Mouse (Mus musculus): ENCODE data around the gene Suv39h1. TPM values are rescaled to one million over a fixed set of nuclear protein-coding genes. Genes with fewer than 3 reads are reported as not detected.

Suv39h1 gene
- polyA plus RNA-seq (2015; fragmentation: Illumina TruSeq; extraction: RNeasy Lipid Tissue Mini Kit (QIAGEN cat#74804); ENCODE audit: low read depth, low replicate concordance) = 23.0 TPM

DNA sequence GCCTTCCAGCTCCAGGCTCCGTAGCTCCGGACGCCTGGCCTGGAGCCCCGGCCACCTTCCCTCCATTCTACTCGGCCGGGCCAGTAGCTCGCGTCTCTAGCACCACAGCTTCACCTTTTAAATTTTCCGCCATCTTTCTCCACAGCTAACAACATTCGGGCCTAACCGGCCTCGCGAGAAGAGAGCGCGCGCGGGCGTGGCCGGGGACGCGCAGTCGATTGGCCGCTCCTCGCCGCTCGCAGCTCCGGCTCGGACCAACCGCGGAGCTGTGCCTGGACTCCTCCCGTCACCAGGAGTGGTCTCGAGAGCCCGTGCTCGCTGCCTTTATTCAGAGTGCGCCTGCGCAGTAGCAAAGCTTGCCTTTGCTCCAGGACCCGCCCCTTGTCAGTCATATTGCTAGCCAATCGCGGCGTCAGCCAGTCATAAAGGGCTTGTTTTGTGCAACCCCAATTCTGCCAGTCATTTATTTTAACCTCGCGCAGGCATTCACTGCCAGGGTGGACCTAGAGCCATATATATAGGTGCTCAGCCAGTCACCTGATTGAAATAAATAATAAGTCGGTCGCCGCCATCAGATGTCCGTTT, at the start of gene Suv39h1:
TSS of gene Suv39h1 (minus strand) at position 331 of the 585 bp plus-strand sequence.

DNA sequence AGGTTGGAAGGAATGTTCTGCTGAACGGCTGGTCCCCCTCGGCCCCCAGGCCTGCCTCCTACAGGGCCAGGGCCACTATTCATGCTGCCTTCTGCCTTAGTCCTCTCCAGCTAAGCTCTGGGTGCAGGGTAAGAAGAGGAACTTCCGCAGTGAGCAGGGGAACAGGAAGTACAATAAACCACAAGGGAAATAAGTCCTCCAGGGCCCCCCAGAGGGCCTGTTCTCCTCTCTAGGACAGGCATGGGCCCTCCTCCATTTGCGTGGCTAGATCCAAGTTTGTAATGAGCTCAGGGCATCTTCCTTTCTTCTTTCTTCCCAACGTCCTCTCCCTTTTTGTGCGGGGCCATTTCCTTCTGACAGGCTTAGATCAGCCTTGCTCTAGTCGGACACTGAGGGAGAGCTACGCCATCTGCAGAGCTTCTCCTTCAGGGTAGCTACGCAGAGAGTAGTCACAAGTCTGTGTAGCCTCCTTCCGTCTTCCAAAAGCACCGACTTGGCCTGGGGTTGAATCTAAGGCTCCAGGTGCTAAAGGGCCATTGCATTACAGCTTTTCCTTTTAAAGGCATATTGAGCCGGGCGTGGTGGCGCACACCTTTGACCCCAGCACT, 15.9 kb upstream of the Suv39h1 start, which contains the start of gene Was:
TSS of gene Was (minus strand) at position 153 of the 608 bp plus-strand sequence.

DNA sequence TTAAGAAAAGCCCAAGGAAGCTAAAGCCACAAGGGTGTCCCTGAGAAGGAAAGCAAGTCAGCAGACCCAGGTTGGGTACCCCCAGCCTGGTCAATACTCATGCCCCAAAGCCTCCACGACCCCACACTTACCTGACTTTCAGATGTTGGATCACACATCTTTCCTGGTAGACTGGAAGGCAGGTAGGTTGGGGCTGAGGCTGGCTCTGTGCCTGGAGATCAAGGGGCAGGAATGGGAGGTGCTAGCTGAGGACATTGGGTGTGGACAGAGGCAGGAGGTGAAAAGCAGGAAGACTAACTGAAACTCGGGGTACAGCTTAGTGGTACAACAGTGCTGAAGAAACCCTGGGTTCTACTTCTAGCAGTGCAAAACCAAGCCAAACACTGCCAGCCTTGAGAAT, 56.3 kb downstream of the Suv39h1 start, which contains the start of gene Glod5:
TSS of gene Glod5 (minus strand) at position 207 of the 400 bp plus-strand sequence.

Other genes with a start within 250 kb of the Suv39h1 start
- 71.5 TPM for gene Otud5, start 233.4 kb downstream of the Suv39h1 start, polyA plus RNA-seq (2015; fragmentation: Illumina TruSeq; extraction: RNeasy Lipid Tissue Mini Kit (QIAGEN cat#74804); ENCODE audit: low read depth, low replicate concordance)
- 47.5 TPM for gene Pim2, start 196.5 kb downstream of the Suv39h1 start, polyA plus RNA-seq (2015; fragmentation: Illumina TruSeq; extraction: RNeasy Lipid Tissue Mini Kit (QIAGEN cat#74804); ENCODE audit: low read depth, low replicate concordance)
- gene Slc35a2, start 190.7 kb downstream of the Suv39h1 start, polyA plus RNA-seq (2015; fragmentation: Illumina TruSeq; extraction: RNeasy Lipid Tissue Mini Kit (QIAGEN cat#74804); ENCODE audit: low read depth, low replicate concordance) = 30.6 TPM
- gene Pqbp1, start 175.5 kb downstream of the Suv39h1 start, polyA plus RNA-seq (2015; fragmentation: Illumina TruSeq; extraction: RNeasy Lipid Tissue Mini Kit (QIAGEN cat#74804); ENCODE audit: low read depth, low replicate concordance) = 133 TPM
- 29.9 TPM for gene Timm17b, start 175.4 kb downstream of the Suv39h1 start, polyA plus RNA-seq (2015; fragmentation: Illumina TruSeq; extraction: RNeasy Lipid Tissue Mini Kit (QIAGEN cat#74804); ENCODE audit: low read depth, low replicate concordance)
- gene Gm10491, start 166.9 kb downstream of the Suv39h1 start, polyA plus RNA-seq (2015; fragmentation: Illumina TruSeq; extraction: RNeasy Lipid Tissue Mini Kit (QIAGEN cat#74804); ENCODE audit: low read depth, low replicate concordance) = not detected
- not detected for gene Gm10490, start 165.2 kb downstream of the Suv39h1 start, polyA plus RNA-seq (2015; fragmentation: Illumina TruSeq; extraction: RNeasy Lipid Tissue Mini Kit (QIAGEN cat#74804); ENCODE audit: low read depth, low replicate concordance)
- 229 TPM for gene Pcsk1n, start 154.9 kb downstream of the Suv39h1 start, polyA plus RNA-seq (2015; fragmentation: Illumina TruSeq; extraction: RNeasy Lipid Tissue Mini Kit (QIAGEN cat#74804); ENCODE audit: low read depth, low replicate concordance)
- not detected for gene Eras, start 146.2 kb downstream of the Suv39h1 start, polyA plus RNA-seq (2015; fragmentation: Illumina TruSeq; extraction: RNeasy Lipid Tissue Mini Kit (QIAGEN cat#74804); ENCODE audit: low read depth, low replicate concordance)
- gene Hdac6, start 126.9 kb downstream of the Suv39h1 start, polyA plus RNA-seq (2015; fragmentation: Illumina TruSeq; extraction: RNeasy Lipid Tissue Mini Kit (QIAGEN cat#74804); ENCODE audit: low read depth, low replicate concordance) = 32.5 TPM
- not detected for gene Gata1, start 96.7 kb downstream of the Suv39h1 start, polyA plus RNA-seq (2015; fragmentation: Illumina TruSeq; extraction: RNeasy Lipid Tissue Mini Kit (QIAGEN cat#74804); ENCODE audit: low read depth, low replicate concordance)
- gene Glod5, start 56.3 kb downstream of the Suv39h1 start, polyA plus RNA-seq (2015; fragmentation: Illumina TruSeq; extraction: RNeasy Lipid Tissue Mini Kit (QIAGEN cat#74804); ENCODE audit: low read depth, low replicate concordance) = not detected
- gene Was, start 15.7 kb upstream of the Suv39h1 start, polyA plus RNA-seq (2015; fragmentation: Illumina TruSeq; extraction: RNeasy Lipid Tissue Mini Kit (QIAGEN cat#74804); ENCODE audit: low read depth, low replicate concordance) = 1.0 TPM
- 139 TPM for gene Wdr13, start 58.1 kb upstream of the Suv39h1 start, polyA plus RNA-seq (2015; fragmentation: Illumina TruSeq; extraction: RNeasy Lipid Tissue Mini Kit (QIAGEN cat#74804); ENCODE audit: low read depth, low replicate concordance)
- 269 TPM for gene Rbm3, start 71.1 kb upstream of the Suv39h1 start, polyA plus RNA-seq (2015; fragmentation: Illumina TruSeq; extraction: RNeasy Lipid Tissue Mini Kit (QIAGEN cat#74804); ENCODE audit: low read depth, low replicate concordance)
- 10.9 TPM for gene Tbc1d25, start 101.4 kb upstream of the Suv39h1 start, polyA plus RNA-seq (2015; fragmentation: Illumina TruSeq; extraction: RNeasy Lipid Tissue Mini Kit (QIAGEN cat#74804); ENCODE audit: low read depth, low replicate concordance)
- 32.3 TPM for gene Ebp, start 118.8 kb upstream of the Suv39h1 start, polyA plus RNA-seq (2015; fragmentation: Illumina TruSeq; extraction: RNeasy Lipid Tissue Mini Kit (QIAGEN cat#74804); ENCODE audit: low read depth, low replicate concordance)
- 59.8 TPM for gene Porcn, start 131.8 kb upstream of the Suv39h1 start, polyA plus RNA-seq (2015; fragmentation: Illumina TruSeq; extraction: RNeasy Lipid Tissue Mini Kit (QIAGEN cat#74804); ENCODE audit: low read depth, low replicate concordance)
- gene Ftsj1, start 177.6 kb upstream of the Suv39h1 start, polyA plus RNA-seq (2015; fragmentation: Illumina TruSeq; extraction: RNeasy Lipid Tissue Mini Kit (QIAGEN cat#74804); ENCODE audit: low read depth, low replicate concordance) = 33.8 TPM
- gene Slc38a5, start 196.4 kb upstream of the Suv39h1 start, polyA plus RNA-seq (2015; fragmentation: Illumina TruSeq; extraction: RNeasy Lipid Tissue Mini Kit (QIAGEN cat#74804); ENCODE audit: low read depth, low replicate concordance) = 5.4 TPM

Data from brain, adult 10 weeks (tissue).